Mouse (Mus musculus): Measurements from ENCODE around the gene Ahdc1. TPM values are rescaled to one million over a fixed set of nuclear protein-coding genes. Genes with fewer than 3 reads are reported as not detected.

Gene Ahdc1
- polyA plus RNA-seq, 1 experiment from 2014 or later: 10.4 TPM

DNA sequence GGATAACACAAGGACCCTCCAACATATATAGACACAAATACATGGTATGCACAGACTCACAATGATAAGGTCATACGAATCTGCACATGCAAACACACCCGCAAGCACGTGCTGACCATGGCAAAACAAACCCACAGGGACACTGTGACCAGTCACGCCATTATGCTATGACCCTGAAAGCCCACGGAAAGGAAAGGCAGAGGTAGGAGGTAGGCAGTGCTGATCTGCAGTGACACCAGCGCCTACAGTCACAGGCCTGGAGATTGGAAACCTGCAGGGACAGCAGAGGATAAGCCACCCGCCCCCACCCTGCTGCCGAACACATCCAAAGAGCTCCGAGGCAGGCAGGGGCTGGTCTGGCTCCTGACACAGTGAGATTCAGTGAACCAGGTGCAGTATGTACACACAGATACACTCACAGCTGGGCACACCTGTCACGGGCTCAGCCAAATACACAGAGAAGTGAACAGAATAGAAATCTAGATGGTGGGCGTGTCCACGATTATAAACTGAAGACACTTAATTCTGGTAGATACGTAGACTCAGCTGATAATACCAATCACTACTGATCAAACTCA lies 42.0 kb downstream of the Ahdc1 start:
- H3K27me3 ChIP-seq (replicated peaks; ENCODE audit: control insufficient read depth, insufficient read depth, low read length): no peaks in the 10 kb centered on the region
- WGBS: 79% methylated on average over 13 of the region's 13 CpGs
- no peak overlapping the region for H3K4me2 ChIP-seq (ENCODE audit: low read length)
- H3K36me3 ChIP-seq (ENCODE audit: control insufficient read depth, insufficient read depth, low read length): no peaks in the 10 kb centered on the region; the same call in 1 of the 2 replicates
- H3K4me1 ChIP-seq (ENCODE audit: control insufficient read depth, insufficient read depth, low read depth, low read length): peaks cover 65% of the 10 kb centered on the region
- no peak for ATAC-seq
- no peaks in the 10 kb centered on the region for H3K9me3 ChIP-seq (ENCODE audit: control insufficient read depth, low read length)
- H3K9ac ChIP-seq (ENCODE audit: low read depth, low read length): no peak overlapping the region
- H3K4me3 ChIP-seq (ENCODE audit: low read length): no peak overlapping the region
- H3K27ac ChIP-seq (ENCODE audit: low read depth, low read length): peak overlapping the region; percentile 16; the same call in 1 of the 2 replicates

DNA sequence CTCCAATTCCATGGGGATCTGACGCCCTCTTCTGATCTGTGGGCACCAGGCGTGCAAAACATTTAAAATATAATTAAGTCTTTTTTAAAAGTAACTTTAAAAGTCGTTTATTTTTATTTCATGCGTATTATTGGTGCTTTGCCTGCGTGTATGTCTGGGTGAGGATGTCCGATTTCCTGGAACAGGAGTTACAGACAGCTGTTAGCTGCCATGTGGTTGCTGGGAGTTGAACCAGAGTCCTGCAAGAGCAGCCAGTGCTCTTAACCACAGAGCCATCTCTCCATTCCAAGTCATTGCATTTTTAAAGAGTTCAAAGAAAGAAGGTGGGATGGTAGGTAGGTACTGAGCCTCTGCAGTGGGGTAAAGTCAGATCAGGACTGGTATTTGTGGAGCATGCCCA lies 43.5 kb downstream of the Ahdc1 start:
- no peak for ATAC-seq

GRCm38 (mm10) chr4:133055163-133055951 lies 44.3 kb downstream of the Ahdc1 start:
- H3K9ac ChIP-seq (ENCODE audit: low read depth, low read length): no peak overlapping the region
- H3K9me3 ChIP-seq (ENCODE audit: control insufficient read depth, low read length): no peaks in the 10 kb centered on the region
- 67% methylated on average over 8 of the region's 8 CpGs for WGBS
- H3K27ac ChIP-seq (ENCODE audit: low read depth, low read length): peak overlapping the region; percentile 0; the same call in 1 of the 2 replicates
- ATAC-seq: no peak
- no peak overlapping the region for H3K4me2 ChIP-seq (ENCODE audit: low read length)
- peaks cover 43% of the 10 kb centered on the region for H3K4me1 ChIP-seq (ENCODE audit: control insufficient read depth, insufficient read depth, low read depth, low read length)
- no peaks in the 10 kb centered on the region for H3K27me3 ChIP-seq (replicated peaks; ENCODE audit: control insufficient read depth, insufficient read depth, low read length)
- no peak overlapping the region for H3K4me3 ChIP-seq (ENCODE audit: low read length)
- peaks cover 4% of the 10 kb centered on the region for H3K36me3 ChIP-seq (ENCODE audit: control insufficient read depth, insufficient read depth, low read length)

More for the DNA sequence above, 43.5 kb downstream of the Ahdc1 start:
- H3K27me3 ChIP-seq (replicated peaks; ENCODE audit: control insufficient read depth, insufficient read depth, low read length): no peaks in the 10 kb centered on the region
- H3K4me2 ChIP-seq (ENCODE audit: low read length): no peak overlapping the region
- no peak overlapping the region for H3K4me3 ChIP-seq (ENCODE audit: low read length)
- no peak overlapping the region for H3K27ac ChIP-seq (ENCODE audit: low read depth, low read length)
- H3K9me3 ChIP-seq (ENCODE audit: control insufficient read depth, low read length): no peaks in the 10 kb centered on the region
- H3K4me1 ChIP-seq (ENCODE audit: control insufficient read depth, insufficient read depth, low read depth, low read length): peaks cover 51% of the 10 kb centered on the region
- peaks cover under 1% of the 10 kb centered on the region; the same call in 1 of the 2 replicates for H3K36me3 ChIP-seq (ENCODE audit: control insufficient read depth, insufficient read depth, low read length)
- 84% methylated on average over 6 of the region's 6 CpGs for WGBS
- H3K9ac ChIP-seq (ENCODE audit: low read depth, low read length): no peak overlapping the region

- Histone ChIP-seq H3K27ac (ENCODE audit: low read depth, low read length) (peak overlapping the region; percentile 0; the same call in 1 of the 2 replicates), H3K4me1 (ENCODE audit: control insufficient read depth, insufficient read depth, low read depth, low read length) (peaks cover 34% of the 10 kb centered on the region), H3K36me3 (ENCODE audit: control insufficient read depth, insufficient read depth, low read length) (peaks cover 10% of the 10 kb centered on the region), H3K4me3 (ENCODE audit: low read length) (no peak overlapping the region), H3K9ac (ENCODE audit: low read depth, low read length) (no peak overlapping the region), H3K9me3 (ENCODE audit: control insufficient read depth, low read length) (no peaks in the 10 kb centered on the region), H3K4me2 (ENCODE audit: low read length) (peak overlapping the region; percentile 5; the same call in 1 of the 2 replicates), H3K27me3 (replicated peaks; ENCODE audit: control insufficient read depth, insufficient read depth, low read length) (no peaks in the 10 kb centered on the region)
- WGBS: 8% methylated on average over 15 of the region's 15 CpGs
- peak; percentile 61 for ATAC-seq
Measured at GRCm38 (mm10) chr4:133056069-133056890, 45.2 kb downstream of the Ahdc1 start.

DNA sequence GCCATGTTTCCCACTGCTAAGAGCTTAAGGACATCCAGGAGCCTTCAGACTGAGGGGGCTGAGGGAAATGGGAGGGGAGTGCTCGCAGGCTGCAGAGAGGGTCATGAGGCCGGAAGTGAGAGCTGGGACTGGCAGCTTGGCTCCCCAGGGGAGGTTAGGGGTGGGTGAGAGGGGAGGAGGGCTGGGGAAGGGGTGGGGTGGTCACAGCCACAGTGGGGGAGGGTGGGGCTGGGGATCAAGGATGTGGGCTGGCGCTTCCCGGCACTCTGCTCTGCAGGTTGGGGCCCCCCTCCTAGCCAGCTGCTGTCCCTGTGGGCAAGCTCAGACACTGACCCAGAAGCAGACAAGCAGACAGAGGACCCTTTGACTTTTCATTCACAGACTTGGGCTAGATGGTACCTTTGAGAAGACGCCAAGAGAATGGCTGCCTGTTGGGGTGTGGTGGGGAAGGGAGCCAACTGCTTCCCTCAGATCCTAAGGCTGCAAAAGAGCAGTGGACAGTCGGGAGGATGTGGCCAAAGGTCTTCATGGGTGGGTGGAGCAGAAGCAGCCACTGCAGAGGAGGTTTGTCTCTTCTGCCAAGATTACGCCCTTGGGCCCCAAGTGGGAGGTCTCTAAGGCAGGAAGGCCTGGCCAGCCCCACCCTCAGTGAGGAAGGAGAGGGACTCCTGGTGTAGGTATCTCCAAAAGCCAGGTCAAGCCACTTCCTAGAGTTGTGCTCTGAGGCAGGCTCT lies 46.5 kb downstream of the Ahdc1 start:
- WGBS: 40% methylated on average over 7 of the region's 7 CpGs
- no peak for ATAC-seq
- Histone ChIP-seq H3K27me3 (replicated peaks; ENCODE audit: control insufficient read depth, insufficient read depth, low read length) (no peaks in the 10 kb centered on the region), H3K9ac (ENCODE audit: low read depth, low read length) (no peak overlapping the region), H3K27ac (ENCODE audit: low read depth, low read length) (peak overlapping the region; percentile 66), H3K4me2 (ENCODE audit: low read length) (no peak overlapping the region), H3K4me3 (ENCODE audit: low read length) (no peak overlapping the region), H3K9me3 (ENCODE audit: control insufficient read depth, low read length) (no peaks in the 10 kb centered on the region), H3K36me3 (ENCODE audit: control insufficient read depth, insufficient read depth, low read length) (peaks cover 23% of the 10 kb centered on the region), H3K4me1 (ENCODE audit: control insufficient read depth, insufficient read depth, low read depth, low read length) (peaks cover 21% of the 10 kb centered on the region)

DNA sequence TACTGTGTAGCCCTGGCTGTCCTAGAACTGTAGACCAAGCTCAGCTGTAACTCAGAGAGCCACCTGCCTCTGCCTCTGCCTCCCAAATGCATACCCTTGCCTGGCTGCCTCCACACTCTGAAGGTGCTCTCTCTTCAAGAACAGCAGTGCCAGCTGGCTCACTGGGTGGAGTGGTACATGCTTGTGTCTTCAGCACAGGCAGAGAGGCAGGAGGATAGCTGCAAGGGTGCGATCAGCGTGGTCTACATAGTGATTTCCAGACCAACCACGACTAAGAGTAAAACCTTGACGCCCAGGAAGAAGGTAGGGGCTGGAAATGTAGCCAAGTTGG lies 47.0 kb downstream of the Ahdc1 start:
- Histone ChIP-seq H3K27me3 (replicated peaks; ENCODE audit: control insufficient read depth, insufficient read depth, low read length) (no peaks in the 10 kb centered on the region), H3K4me2 (ENCODE audit: low read length) (no peak overlapping the region), H3K27ac (ENCODE audit: low read depth, low read length) (peak overlapping the region; percentile 66), H3K9me3 (ENCODE audit: control insufficient read depth, low read length) (no peaks in the 10 kb centered on the region), H3K4me3 (ENCODE audit: low read length) (no peak overlapping the region), H3K9ac (ENCODE audit: low read depth, low read length) (no peak overlapping the region), H3K36me3 (ENCODE audit: control insufficient read depth, insufficient read depth, low read length) (peaks cover 28% of the 10 kb centered on the region), H3K4me1 (ENCODE audit: control insufficient read depth, insufficient read depth, low read depth, low read length) (peaks cover 17% of the 10 kb centered on the region)
- no peak for ATAC-seq
- WGBS: 89% methylated on average over 4 of the region's 4 CpGs

- ATAC-seq: no peak
- no peak overlapping the region for H3K27ac ChIP-seq (ENCODE audit: low read depth, low read length)
- 81% methylated on average over 11 of the region's 11 CpGs for WGBS
- no peak overlapping the region for H3K4me2 ChIP-seq (ENCODE audit: low read length)
- no peaks in the 10 kb centered on the region for H3K27me3 ChIP-seq (replicated peaks; ENCODE audit: control insufficient read depth, insufficient read depth, low read length)
- H3K9ac ChIP-seq (ENCODE audit: low read depth, low read length): no peak overlapping the region
- H3K36me3 ChIP-seq (ENCODE audit: control insufficient read depth, insufficient read depth, low read length): peaks cover 33% of the 10 kb centered on the region
- no peak overlapping the region for H3K4me3 ChIP-seq (ENCODE audit: low read length)
- H3K9me3 ChIP-seq (ENCODE audit: control insufficient read depth, low read length): no peaks in the 10 kb centered on the region
- H3K4me1 ChIP-seq (ENCODE audit: control insufficient read depth, insufficient read depth, low read depth, low read length): peaks cover 12% of the 10 kb centered on the region
Measured at GRCm38 (mm10) chr4:133058513-133059480, 47.7 kb downstream of the Ahdc1 start.

- ATAC-seq: no peak
- peaks cover 11% of the 10 kb centered on the region for H3K4me1 ChIP-seq (ENCODE audit: control insufficient read depth, insufficient read depth, low read depth, low read length)
- peaks cover 52% of the 10 kb centered on the region for H3K36me3 ChIP-seq (ENCODE audit: control insufficient read depth, insufficient read depth, low read length)
- no peaks in the 10 kb centered on the region for H3K9me3 ChIP-seq (ENCODE audit: control insufficient read depth, low read length)
- H3K27me3 ChIP-seq (replicated peaks; ENCODE audit: control insufficient read depth, insufficient read depth, low read length): no peaks in the 10 kb centered on the region
- 91% methylated on average over 11 of the region's 11 CpGs for WGBS
- H3K27ac ChIP-seq (ENCODE audit: low read depth, low read length): no peak overlapping the region
- no peak overlapping the region for H3K9ac ChIP-seq (ENCODE audit: low read depth, low read length)
- H3K4me2 ChIP-seq (ENCODE audit: low read length): no peak overlapping the region
- no peak overlapping the region for H3K4me3 ChIP-seq (ENCODE audit: low read length)
Measured at GRCm38 (mm10) chr4:133060702-133061101, 49.6 kb downstream of the Ahdc1 start.
